Mouse (Mus musculus): Measurements from ENCODE around the gene Slc25a53. TPM values are rescaled to one million over a fixed set of nuclear protein-coding genes. Genes with fewer than 3 reads are reported as not detected.

The Slc25a53 gene
- polyA plus RNA-seq (2015; fragmentation: Nextera tagmentation; extraction: Ambion mirVana): 2.6 and 3.6 TPM in 2 replicates

DNA sequence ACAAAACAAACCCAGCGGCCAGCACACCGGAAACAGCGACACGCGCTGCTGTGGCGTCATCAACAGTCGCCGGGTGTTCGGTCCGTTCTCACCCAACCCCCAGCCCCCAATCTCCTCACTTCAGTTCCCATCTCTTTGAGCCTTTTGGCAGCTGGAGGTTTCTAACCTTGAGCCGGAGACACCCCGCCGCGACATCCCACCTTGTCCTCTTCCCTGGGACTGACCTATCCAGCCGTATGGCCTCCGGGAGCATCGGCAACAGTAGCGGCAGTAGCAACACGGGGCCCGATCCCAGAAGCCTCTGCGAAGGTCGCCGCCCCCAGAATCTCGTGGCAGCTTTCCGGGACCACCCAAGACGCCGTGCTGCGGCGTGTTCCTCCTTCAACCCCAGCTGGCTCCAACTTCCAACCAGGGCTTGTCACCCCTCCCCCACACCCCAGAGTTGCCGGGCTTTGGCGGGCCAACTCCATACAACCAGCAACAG, at the start of gene Slc25a53:
Slc25a53 (minus strand) TSS at position 303 of the 484 bp plus-strand sequence.
- Histone ChIP-seq H3K4me3 (replicated peaks) (peak within 1 kb of the TSS; percentile 69), H3K4me2 (peak within 1 kb of the TSS; percentile 71), H3K9me3 (replicated peaks) (no peaks in the 10 kb centered on the region), H3K9ac (peak within 1 kb of the TSS; percentile 71), H3K27me3 (no peaks in the 10 kb centered on the region), H3K27ac (peak within 1 kb of the TSS; percentile 68; the same call in 1 of the 2 replicates), H3K36me3 (no peaks in the 10 kb centered on the region), H3K4me1 (replicated peaks) (peaks cover 9% of the 10 kb centered on the region)
- WGBS (ENCODE audit: insufficient replicate concordance): 19% methylated on average over 31 of the region's 31 CpGs
- peak; percentile 67 for DNase-seq
- peak; percentile 91 for ATAC-seq (ENCODE audit: low read depth)

DNA sequence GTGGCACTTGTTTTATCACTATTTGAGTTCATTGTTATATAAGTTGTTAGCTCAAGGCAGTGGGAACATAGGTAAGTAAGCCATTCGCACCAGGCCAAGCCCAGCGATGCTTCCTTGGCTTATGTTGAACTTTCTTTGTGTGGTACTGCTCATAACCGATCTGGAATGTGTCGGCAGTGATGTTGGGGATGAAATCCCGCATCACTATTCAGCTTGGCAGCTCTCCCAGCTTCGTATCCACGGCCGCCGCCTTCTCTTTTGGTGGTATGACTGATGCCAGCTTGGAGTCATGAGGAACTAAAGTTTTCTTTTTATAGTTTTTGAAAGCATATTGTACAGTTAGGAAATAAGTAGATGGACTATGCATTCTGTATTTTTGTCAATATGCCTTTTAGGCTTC, 25.1 kb upstream of the Slc25a53 start:
- ATAC-seq (ENCODE audit: low read depth): no peak

DNA sequence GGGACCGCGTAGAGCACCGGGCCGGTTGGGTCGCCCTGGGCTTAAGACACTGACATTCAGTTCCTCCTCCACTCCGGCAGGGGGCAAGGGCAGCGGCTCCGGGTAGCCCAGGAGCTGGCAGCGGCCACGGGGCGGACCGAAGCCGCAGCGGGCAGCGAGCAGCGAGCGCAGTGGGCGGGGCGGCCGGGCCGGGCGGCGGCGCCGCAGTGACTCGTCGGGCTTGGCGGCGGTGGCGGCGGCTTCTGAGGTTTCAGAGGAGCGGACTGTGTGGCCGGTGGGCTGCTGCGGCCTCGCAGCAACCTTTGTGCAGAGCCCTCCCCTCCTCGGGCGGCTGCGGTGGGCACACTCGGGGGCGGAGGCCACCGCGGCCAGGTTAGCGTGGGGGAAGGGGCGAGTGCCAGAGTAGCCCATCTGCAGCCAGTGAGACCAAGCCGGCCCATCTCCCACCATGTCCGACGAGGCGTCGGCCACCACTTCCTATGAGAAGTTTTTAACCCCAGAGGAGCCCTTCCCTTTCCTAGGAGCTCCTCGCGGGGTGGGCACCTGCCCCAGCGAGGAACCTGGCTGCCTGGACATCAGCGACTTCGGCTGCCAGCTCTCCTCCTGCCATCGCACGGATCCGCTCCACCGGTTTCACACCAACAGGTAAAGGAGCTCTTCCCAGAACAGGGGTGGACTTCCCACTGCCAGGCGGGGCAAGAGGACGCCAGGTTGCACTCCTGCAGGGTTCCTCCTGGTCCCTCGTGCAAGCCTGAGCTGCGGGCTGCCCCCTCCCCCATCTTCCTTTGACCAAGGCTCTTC, 11.5 kb upstream of the Slc25a53 start, which contains the start of gene Fam199x:
Fam199x (plus strand) TSS at position 170 of the 801 bp plus-strand sequence.
- Histone ChIP-seq H3K9ac (peak within 1 kb of the TSS; percentile 74), H3K4me3 (replicated peaks) (peak within 1 kb of the TSS; percentile 68), H3K4me1 (replicated peaks) (peaks cover 3% of the 10 kb centered on the region; the same call in 1 of the 2 replicates), H3K27me3 (peaks cover 6% of the 10 kb centered on the region), H3K36me3 (no peaks in the 10 kb centered on the region), H3K9me3 (replicated peaks) (no peaks in the 10 kb centered on the region), H3K4me2 (peak within 1 kb of the TSS; percentile 80), H3K27ac (no peak within 1 kb of the TSS)
- DNase-seq (peak; percentile 69), ATAC-seq (ENCODE audit: low read depth) (peak; percentile 94)
- 14% methylated on average over 39 of the region's 62 CpGs for WGBS (ENCODE audit: insufficient replicate concordance)

More for the DNA sequence above, 25.1 kb upstream of the Slc25a53 start:
- Histone ChIP-seq H3K36me3 (no peaks in the 10 kb centered on the region), H3K27me3 (no peaks in the 10 kb centered on the region), H3K4me3 (replicated peaks) (no peak overlapping the region), H3K9me3 (replicated peaks) (no peaks in the 10 kb centered on the region), H3K4me2 (no peak overlapping the region), H3K9ac (no peak overlapping the region), H3K4me1 (replicated peaks) (no peaks in the 10 kb centered on the region), H3K27ac (no peak overlapping the region)
- WGBS (ENCODE audit: insufficient replicate concordance): 79% methylated on average over 9 of the region's 9 CpGs
- DNase-seq: no peak

DNA sequence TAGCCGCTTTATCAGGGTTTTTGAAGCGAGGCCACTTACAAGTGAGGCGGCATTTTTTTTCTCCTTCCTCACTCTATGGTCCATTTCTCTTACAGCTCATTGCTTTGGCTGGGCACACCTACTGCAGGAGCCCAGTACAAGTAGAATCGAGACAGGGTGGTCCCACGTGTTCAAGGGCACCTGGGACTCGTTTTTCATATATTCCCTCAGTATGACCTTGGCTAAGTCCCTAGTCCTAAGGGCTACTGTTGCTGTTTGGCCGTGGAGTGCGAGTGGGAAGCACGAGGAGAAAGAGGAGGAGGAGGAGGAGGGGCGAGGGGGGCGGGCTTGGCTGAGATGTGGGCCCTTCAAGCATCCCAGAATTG, 10.9 kb upstream of the Slc25a53 start:
- Histone ChIP-seq H3K27me3 (peaks cover 6% of the 10 kb centered on the region), H3K36me3 (no peaks in the 10 kb centered on the region), H3K9me3 (replicated peaks) (no peaks in the 10 kb centered on the region), H3K4me2 (peak overlapping the region; percentile 80), H3K9ac (peak overlapping the region; percentile 74), H3K27ac (no peak overlapping the region), H3K4me3 (replicated peaks) (peak overlapping the region; percentile 68), H3K4me1 (replicated peaks) (peaks cover 3% of the 10 kb centered on the region; the same call in 1 of the 2 replicates)
- ATAC-seq (ENCODE audit: low read depth): peak; percentile 53
- DNase-seq: no peak
- WGBS (ENCODE audit: insufficient replicate concordance): 23% methylated on average over 9 of the region's 11 CpGs

DNA sequence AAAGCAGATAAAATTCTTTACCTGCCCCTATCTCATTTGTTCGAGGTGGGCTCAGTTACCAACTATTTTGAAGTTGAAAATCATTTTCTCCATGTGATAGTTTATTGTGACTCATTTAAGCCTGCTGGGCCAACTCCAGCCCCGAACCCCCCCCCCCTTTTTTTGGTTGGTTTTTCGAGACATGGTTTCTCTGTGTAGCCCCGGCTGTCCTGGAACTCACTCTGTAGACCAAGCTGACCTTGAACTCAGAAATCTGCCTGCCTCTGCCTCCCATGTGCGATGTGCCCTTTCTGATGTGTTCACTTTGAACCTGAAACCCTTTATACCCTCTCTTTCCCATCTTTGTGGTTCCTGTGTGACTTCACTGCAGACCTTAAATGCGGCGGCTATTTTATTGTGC, 400 bp upstream of the Slc25a53 start:
- Histone ChIP-seq H3K27me3 (no peaks in the 10 kb centered on the region), H3K4me3 (replicated peaks) (peak overlapping the region; percentile 69), H3K9ac (peak overlapping the region; percentile 71), H3K36me3 (no peaks in the 10 kb centered on the region), H3K4me1 (replicated peaks) (peaks cover 9% of the 10 kb centered on the region), H3K27ac (no peak overlapping the region; the same call in 1 of the 2 replicates), H3K9me3 (replicated peaks) (no peaks in the 10 kb centered on the region), H3K4me2 (peak overlapping the region; percentile 71)
- no peak for DNase-seq
- 28% methylated on average over 7 of the region's 7 CpGs for WGBS (ENCODE audit: insufficient replicate concordance)
- ATAC-seq (ENCODE audit: low read depth): 0 out of 2 replicates have a peak, but pooled peaks have one; percentile 1

- no peaks in the 10 kb centered on the region for H3K27me3 ChIP-seq
- DNase-seq (no peak), ATAC-seq (ENCODE audit: low read depth) (no peak)
- peaks cover 9% of the 10 kb centered on the region for H3K4me1 ChIP-seq (replicated peaks)
- H3K9me3 ChIP-seq (replicated peaks): no peaks in the 10 kb centered on the region
- H3K27ac ChIP-seq: 0 out of 2 replicates have a peak overlapping the region, but pooled peaks have one; percentile 68
- H3K36me3 ChIP-seq: no peaks in the 10 kb centered on the region
- H3K4me2 ChIP-seq: peak overlapping the region; percentile 71
- H3K9ac ChIP-seq: peak overlapping the region; percentile 71
- 14% methylated on average over 12 of the region's 12 CpGs for WGBS (ENCODE audit: insufficient replicate concordance)
- peak overlapping the region; percentile 69 for H3K4me3 ChIP-seq (replicated peaks)
Observed at GRCm38 (mm10) chrX:137037470-137037999, 567 bp downstream of the Slc25a53 start.

DNA sequence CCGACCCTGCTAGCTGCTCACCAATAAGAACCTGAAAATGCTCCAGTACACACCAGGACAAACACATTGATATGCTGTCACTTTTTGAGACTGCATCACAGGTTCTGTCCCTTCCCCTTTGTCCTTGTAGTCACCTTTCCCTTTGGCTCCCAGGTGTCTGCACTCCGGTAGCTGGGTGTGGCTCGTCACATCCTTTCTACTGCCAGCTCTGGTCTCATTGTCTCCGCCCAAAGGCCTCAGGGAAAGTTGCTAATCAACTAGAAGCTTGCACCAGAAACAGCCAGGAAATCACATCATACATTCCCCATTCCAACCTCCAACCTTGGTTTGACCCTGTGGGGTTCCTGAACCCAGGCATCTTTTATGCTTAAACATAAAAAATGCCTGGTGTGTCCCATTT, 3.8 kb downstream of the Slc25a53 start:
- Histone ChIP-seq H3K4me1 (replicated peaks) (peaks cover 9% of the 10 kb centered on the region), H3K27ac (no peak overlapping the region), H3K27me3 (no peaks in the 10 kb centered on the region), H3K36me3 (no peaks in the 10 kb centered on the region), H3K9me3 (replicated peaks) (no peaks in the 10 kb centered on the region), H3K9ac (no peak overlapping the region), H3K4me3 (replicated peaks) (no peak overlapping the region), H3K4me2 (no peak overlapping the region)
- 51% methylated on average over 4 of the region's 4 CpGs for WGBS (ENCODE audit: insufficient replicate concordance)
- DNase-seq (no peak), ATAC-seq (ENCODE audit: low read depth) (no peak)

DNA sequence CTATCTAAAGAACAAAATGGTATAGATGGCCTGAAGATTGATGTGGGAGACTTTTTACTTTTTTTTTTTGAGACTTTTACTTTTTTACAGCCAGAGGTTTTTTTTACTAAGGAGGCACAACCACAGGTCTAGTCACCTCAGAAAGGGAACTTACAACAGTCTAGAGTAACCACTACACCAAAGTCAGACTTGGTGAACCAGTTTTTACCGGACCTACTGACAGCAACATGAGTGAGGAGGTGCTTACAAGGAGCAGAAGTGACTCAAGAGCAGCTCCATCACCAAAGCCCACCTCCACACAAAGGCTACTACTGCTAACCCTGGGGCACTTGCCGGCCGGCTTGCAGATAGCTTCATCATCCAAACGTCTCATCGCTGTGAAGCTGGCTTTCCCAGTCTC, 6.4 kb downstream of the Slc25a53 start:
- 84% methylated on average over 5 of the region's 5 CpGs for WGBS (ENCODE audit: insufficient replicate concordance)
- no peak overlapping the region for H3K4me2 ChIP-seq
- 0 out of 2 replicates have a peak, but pooled peaks cover under 1% of the 10 kb centered on the region for H3K4me1 ChIP-seq (replicated peaks)
- H3K36me3 ChIP-seq: 0 out of 2 replicates have a peak, but pooled peaks cover 2% of the 10 kb centered on the region
- DNase-seq (no peak), ATAC-seq (ENCODE audit: low read depth) (no peak)
- H3K4me3 ChIP-seq (replicated peaks): no peak overlapping the region
- H3K9ac ChIP-seq: no peak overlapping the region
- no peaks in the 10 kb centered on the region for H3K27me3 ChIP-seq
- no peaks in the 10 kb centered on the region for H3K9me3 ChIP-seq (replicated peaks)
- no peak overlapping the region for H3K27ac ChIP-seq

GRCm38 (mm10) chrX:137030916-137031315, 7.2 kb downstream of the Slc25a53 start:
- Histone ChIP-seq H3K4me1 (replicated peaks) (no peaks in the 10 kb centered on the region), H3K4me3 (replicated peaks) (no peak overlapping the region), H3K9ac (no peak overlapping the region), H3K27ac (no peak overlapping the region), H3K9me3 (replicated peaks) (no peaks in the 10 kb centered on the region), H3K36me3 (0 out of 2 replicates have a peak, but pooled peaks cover 2% of the 10 kb centered on the region), H3K4me2 (no peak overlapping the region), H3K27me3 (no peaks in the 10 kb centered on the region)
- no peak for ATAC-seq (ENCODE audit: low read depth)
- WGBS (ENCODE audit: insufficient replicate concordance): 84% methylated on average over 8 of the region's 8 CpGs
- DNase-seq: no peak

DNA sequence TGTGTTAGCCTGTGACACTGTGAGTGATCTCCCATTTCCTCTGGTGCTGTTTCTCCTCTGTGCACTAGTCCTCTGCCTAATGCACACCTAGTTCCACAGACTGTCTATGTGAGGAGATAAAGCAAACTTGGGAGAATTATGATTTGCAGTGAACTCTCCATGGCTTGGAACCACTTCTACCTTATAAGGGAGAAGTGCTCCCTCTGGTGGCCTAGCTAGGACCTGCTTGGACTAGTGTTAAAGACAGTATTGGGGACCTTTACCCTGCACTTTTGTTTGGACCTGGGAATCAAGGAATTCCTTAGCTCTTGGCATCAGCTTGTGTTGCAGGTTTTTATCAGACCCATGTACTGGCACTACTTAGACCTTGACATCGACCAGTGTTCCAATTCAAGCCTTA, 18.8 kb downstream of the Slc25a53 start:
- DNase-seq: peak; percentile 18
- no peak overlapping the region for H3K4me3 ChIP-seq (replicated peaks)
- H3K36me3 ChIP-seq: no peaks in the 10 kb centered on the region
- no peak for ATAC-seq (ENCODE audit: low read depth)
- H3K27ac ChIP-seq: no peak overlapping the region
- WGBS (ENCODE audit: insufficient replicate concordance): 7% methylated on average over 1 of the region's 1 CpGs
- no peak overlapping the region for H3K9ac ChIP-seq
- H3K27me3 ChIP-seq: no peaks in the 10 kb centered on the region
- no peaks in the 10 kb centered on the region for H3K4me1 ChIP-seq (replicated peaks)
- no peak overlapping the region for H3K4me2 ChIP-seq
- no peaks in the 10 kb centered on the region for H3K9me3 ChIP-seq (replicated peaks)

DNA sequence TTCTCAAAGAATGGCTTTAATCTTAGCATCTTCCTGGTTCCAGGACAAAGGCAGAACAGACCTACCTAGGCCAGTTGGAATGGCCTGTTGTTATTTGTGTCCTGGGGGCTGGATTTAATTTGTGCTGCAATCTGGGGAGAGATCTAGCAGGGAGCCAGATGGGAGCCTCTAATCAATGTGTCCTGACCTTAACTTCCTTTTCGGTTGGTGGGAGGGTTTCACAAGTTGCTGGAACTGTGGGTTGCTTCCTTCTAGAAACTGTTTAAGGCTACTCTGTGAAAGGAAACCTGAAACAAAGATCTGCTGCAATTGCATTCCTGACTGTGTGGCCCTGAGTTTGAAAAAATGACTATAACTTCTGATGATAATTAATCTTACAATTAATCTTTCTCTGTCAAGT, 20.4 kb downstream of the Slc25a53 start:
- Histone ChIP-seq H3K9me3 (replicated peaks) (no peaks in the 10 kb centered on the region), H3K36me3 (no peaks in the 10 kb centered on the region), H3K4me2 (no peak overlapping the region), H3K4me1 (replicated peaks) (no peaks in the 10 kb centered on the region), H3K9ac (no peak overlapping the region), H3K27me3 (no peaks in the 10 kb centered on the region), H3K4me3 (replicated peaks) (no peak overlapping the region), H3K27ac (no peak overlapping the region)
- ATAC-seq (ENCODE audit: low read depth): no peak
- WGBS (ENCODE audit: insufficient replicate concordance): 48% methylated on average over 1 of the region's 1 CpGs
- DNase-seq: no peak
